Mouse (Mus musculus) lung, embryonic 16.5 days (tissue): ENCODE data around the gene E430018J23Rik. TPM values are rescaled to one million over a fixed set of nuclear protein-coding genes. Genes with fewer than 3 reads are reported as not detected.
"Not testable (repeated sequence)": the region's sequence is repeated elsewhere in the genome, so short reads cannot be mapped to it uniquely, and the experiment has no call there.

Experiments
- ATAC-seq: fragments of 200-750 bp; cut with Nextera tagmentation; 2 replicates; pipeline ENCODE4 v1.8.0; 2017; ENCODE audit warnings: low read depth, mild to moderate bottlenecking, moderate library complexity
- H3K27ac ChIP-seq: fragments of 300-500 bp; sonication (generic); 2 replicates; pipeline ENCODE4 v1.5.1; 2014; ENCODE audit warnings: mild to moderate bottlenecking, control low read depth, low read length
- H3K27me3 ChIP-seq: fragments of 300-500 bp; sonication (generic); 2 replicates; pipeline ENCODE4 v1.6.1; 2014; ENCODE audit warnings: low read depth, low read length, mixed read lengths; ENCODE audit not compliant: control insufficient read depth, insufficient read depth
- H3K36me3 ChIP-seq: fragments of 300-500 bp; sonication (generic); 2 replicates; pipeline ENCODE4 v1.6.1; 2014; ENCODE audit warnings: low read length; ENCODE audit not compliant: control insufficient read depth, insufficient read depth
- H3K4me1 ChIP-seq: fragments of 300-500 bp; sonication (generic); replicated peaks from 2 replicates; pipeline ENCODE4 v1.6.1; 2014; ENCODE audit warnings: low read length, mixed read lengths; ENCODE audit not compliant: control insufficient read depth, insufficient read depth
- H3K4me2 ChIP-seq: fragments of 300-500 bp; sonication (generic); 2 replicates; pipeline ENCODE4 v1.6.1; 2014; ENCODE audit warnings: low read depth, low read length, control low read depth
- H3K4me3 ChIP-seq: fragments of 300-500 bp; sonication (generic); 2 replicates; pipeline ENCODE4 v1.5.1; 2014; ENCODE audit warnings: mild to moderate bottlenecking, low read length, control low read depth
- H3K9ac ChIP-seq: fragments of 300-500 bp; sonication (generic); 2 replicates; pipeline ENCODE4 v1.6.1; 2014; ENCODE audit warnings: low read length, control low read depth
- H3K9me3 ChIP-seq: fragments of 300-500 bp; sonication (generic); 2 replicates; pipeline ENCODE4 v1.6.1; 2016; ENCODE audit warnings: low read length; ENCODE audit not compliant: control insufficient read depth
- WGBS: fragments of 180-500 bp; shearing (Covaris S2); extraction: QIAGEN DNeasy Blood & Tissue Kit; methylation state at CpG from one replicate; pipeline ENCODE4 v1.1.7; 2014; 5-methylcytosine and 5-hydroxymethylcytosine counted together
- polyA plus RNA-seq: library from polyadenylated mRNA; unstranded; fragments of >200 nt; fragmentation: Nextera tagmentation; extraction: Ambion mirVana; gene quantifications from 2 replicates; pipeline ENCODE4 v1.2.1, GENCODE M21; 2015

The E430018J23Rik gene
- polyA plus RNA-seq, 1 experiment from 2014 or later, result 5.7 TPM

DNA sequence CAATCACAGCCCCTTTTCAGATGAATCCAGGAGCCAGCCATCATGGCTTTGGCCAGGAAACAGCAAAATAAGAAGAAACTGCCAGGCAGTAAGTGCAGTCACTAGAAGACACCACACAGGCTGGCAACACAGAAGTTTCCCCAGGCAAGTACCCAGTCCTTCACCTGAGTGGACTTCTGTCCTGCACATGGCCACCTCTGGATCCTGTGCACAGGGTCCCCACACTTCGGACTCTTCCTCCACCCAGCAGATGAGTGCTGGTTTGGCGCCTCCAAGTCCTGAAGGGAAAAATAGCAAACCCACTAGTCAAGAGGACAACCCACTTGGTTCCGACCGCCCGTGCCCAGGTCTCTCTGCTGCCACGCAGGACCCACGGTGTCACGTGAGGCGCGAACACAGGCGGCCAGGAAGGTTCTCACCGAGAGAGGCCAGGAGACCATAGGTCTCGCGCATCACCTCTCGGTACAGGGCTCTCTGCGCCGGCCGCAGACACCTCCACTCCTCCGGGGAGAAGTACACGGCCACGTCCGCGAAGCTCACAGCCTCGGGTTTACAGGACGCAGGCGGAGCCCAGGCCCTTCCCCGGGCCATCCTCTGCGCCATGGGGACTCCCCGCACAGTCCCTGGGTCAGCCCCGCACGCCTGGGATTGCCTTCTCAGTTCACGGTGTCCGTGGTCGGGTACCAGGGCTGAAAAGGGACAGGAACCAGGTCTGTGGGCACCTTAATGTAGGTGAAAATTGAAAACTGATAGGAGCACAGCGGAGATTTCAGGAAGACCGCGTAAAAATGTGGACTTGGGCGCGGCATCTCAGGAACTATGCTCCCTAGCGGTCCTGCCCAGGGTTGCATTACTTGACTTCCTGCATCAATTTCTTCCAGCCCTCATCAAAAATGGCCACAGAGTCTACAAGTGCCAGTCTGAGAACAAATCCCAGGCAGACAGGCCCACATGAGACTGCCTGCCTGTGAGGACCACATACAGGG is 12.9 kb upstream of the E430018J23Rik start, which contains the start of gene Zfp764:
Gene Zfp764, minus strand, starts transcription at position 821 of the 986 bp plus-strand sequence.
- Histone ChIP-seq H3K9ac (peak within 1 kb of the TSS; percentile 88), H3K4me2 (peak within 1 kb of the TSS; percentile 89), H3K4me3 (peak within 1 kb of the TSS; percentile 70), H3K27ac (peak within 1 kb of the TSS; percentile 76)
- not testable (repeated sequence) for H3K9me3 ChIP-seq, H3K36me3 ChIP-seq, H3K27me3 ChIP-seq, H3K4me1 ChIP-seq
- 6% methylated on average over 38 of the region's 40 CpGs for WGBS
- peak; percentile 90 for ATAC-seq

DNA sequence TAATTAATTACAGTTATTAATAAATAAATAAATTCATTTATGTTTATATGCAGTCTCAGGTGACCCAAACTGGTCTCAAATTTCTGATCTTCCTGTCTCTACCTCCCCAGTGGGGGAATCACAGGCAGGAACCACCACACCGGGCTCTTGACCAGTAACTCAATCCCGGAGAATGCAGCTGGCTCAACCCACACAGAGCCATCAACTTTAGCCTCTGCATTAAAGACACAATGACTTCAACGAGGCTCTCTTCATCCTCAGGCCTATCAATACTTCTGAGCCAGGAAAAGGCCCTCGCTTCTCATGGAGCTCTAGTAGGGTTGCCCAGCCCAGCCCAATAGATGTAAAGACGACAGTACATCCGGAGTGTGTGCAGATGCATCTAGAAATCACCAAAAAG is 10.7 kb upstream of the E430018J23Rik start:
- H3K4me3 ChIP-seq, H3K27ac ChIP-seq, H3K9ac ChIP-seq, H3K4me1 ChIP-seq, H3K27me3 ChIP-seq, ATAC-seq, H3K36me3 ChIP-seq, H3K9me3 ChIP-seq, H3K4me2 ChIP-seq: not testable (repeated sequence)
- WGBS, result 94% methylated on average over 6 of the region's 6 CpGs

DNA sequence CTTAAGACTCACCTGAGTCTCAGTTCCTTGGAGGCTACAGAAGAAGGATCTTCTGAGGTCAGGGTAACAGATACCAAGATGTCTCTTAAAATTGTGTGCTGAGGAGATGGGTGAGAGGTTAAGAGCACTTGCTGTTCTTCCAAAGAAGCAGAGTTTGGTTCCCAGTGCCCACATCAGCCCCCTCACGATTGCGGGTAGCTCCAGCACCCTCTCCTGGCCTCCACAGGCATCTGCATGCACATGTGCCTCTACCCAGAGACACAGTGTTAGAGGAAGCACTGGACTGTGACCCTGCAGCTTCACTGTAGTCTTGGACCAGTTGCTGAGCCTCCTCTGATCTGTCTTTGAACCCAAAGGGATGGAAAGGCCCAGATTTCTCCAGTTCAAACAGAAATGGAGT is 9.6 kb upstream of the E430018J23Rik start:
- Histone ChIP-seq H3K27me3 (no peaks in the 10 kb centered on the region), H3K4me2 (no peak overlapping the region), H3K4me3 (no peak overlapping the region), H3K4me1 (0 out of 2 replicates have a peak, but pooled peaks cover 2% of the 10 kb centered on the region), H3K9me3 (no peaks in the 10 kb centered on the region), H3K9ac (no peak overlapping the region), H3K36me3 (peaks cover 3% of the 10 kb centered on the region; the same call in 1 of the 2 replicates), H3K27ac (no peak overlapping the region)
- WGBS, result 54% methylated on average over 2 of the region's 2 CpGs
- no peak for ATAC-seq

DNA sequence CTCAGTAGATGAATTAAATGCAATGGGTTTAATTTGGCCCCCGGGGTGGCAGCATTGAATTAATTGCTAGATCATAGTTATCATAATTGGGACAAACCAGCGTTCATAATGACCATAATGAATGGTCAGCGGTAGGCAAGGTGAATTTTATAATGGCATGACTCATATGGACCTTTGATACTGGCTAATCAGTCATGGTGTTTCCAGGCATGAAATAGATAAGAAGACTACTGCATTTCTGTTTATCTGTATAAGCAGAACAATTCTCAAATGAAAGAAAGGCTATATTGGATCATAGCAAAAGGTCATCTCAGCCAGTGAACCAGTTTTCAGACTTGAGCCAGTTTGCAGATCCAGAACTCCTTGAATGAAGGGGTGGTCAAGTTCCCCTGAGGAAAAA is 6.9 kb upstream of the E430018J23Rik start:
- no peak overlapping the region for H3K4me3 ChIP-seq
- H3K9ac ChIP-seq, result no peak overlapping the region
- no peak overlapping the region for H3K27ac ChIP-seq
- ATAC-seq, result no peak
- no peaks in the 10 kb centered on the region; the same call in 1 of the 2 replicates for H3K27me3 ChIP-seq
- H3K4me1 ChIP-seq, result no peaks in the 10 kb centered on the region
- H3K4me2 ChIP-seq, result no peak overlapping the region
- no peaks in the 10 kb centered on the region for H3K9me3 ChIP-seq
- H3K36me3 ChIP-seq, result peaks cover 3% of the 10 kb centered on the region; the same call in 1 of the 2 replicates
- 55% methylated on average over 3 of the region's 3 CpGs for WGBS

DNA sequence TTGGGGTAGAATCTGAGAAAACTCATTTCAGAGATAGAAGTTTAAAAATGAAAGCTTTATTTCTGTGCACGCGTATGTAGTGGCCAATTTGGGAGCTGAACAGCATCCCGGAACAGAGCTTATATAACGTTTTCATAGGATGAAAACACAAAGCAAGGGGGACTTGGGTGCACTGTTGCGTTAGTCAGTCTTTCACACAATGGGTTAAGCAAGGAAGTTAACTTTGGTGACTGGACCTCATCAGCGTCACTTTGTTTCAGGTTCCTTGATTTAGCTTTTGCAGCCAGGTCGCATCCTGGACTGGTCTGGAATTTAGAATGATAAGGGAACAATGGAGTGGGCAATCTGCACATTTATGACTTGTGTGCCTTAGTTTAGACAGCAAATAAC is 510 bp upstream of the E430018J23Rik start:
- no peak for ATAC-seq
- Histone ChIP-seq H3K4me2 (peak overlapping the region; percentile 76), H3K36me3 (peaks cover 7% of the 10 kb centered on the region), H3K9ac (peak overlapping the region; percentile 64), H3K9me3 (no peaks in the 10 kb centered on the region), H3K27ac (peak overlapping the region; percentile 14), H3K27me3 (no peaks in the 10 kb centered on the region; the same call in 1 of the 2 replicates), H3K4me1 (peaks cover 8% of the 10 kb centered on the region), H3K4me3 (peak overlapping the region; percentile 66)
- 10% methylated on average over 7 of the region's 7 CpGs for WGBS

DNA sequence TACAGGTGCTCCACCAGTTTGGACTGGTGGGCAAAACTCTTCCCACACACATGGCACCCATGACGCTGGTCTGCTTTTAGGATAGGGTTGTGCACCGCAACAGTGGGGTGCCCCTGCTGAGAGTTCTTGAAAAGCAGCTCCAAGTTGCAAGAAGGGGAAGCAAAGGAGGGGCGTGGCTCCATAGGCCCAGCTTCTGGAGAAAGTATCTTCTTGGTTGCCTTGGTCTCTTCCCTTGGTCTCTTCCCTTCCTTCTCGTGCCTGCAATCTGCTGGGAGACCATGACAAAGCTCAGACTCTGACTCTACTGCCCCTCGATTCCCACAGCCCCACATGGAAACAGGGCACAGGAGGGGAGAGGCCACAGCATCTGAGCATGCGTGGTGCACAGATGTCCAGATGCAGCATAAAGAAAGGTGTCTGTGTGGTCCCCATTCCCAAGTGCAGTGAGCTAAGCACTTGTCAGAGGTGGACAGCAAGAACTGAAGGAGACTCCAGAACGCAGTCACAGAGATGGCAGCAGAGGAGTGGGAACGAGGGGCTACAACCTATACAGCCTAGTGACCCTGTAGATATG is 1.1 kb downstream of the E430018J23Rik start:
- Histone ChIP-seq H3K36me3 (peaks cover 7% of the 10 kb centered on the region), H3K4me3 (peak overlapping the region; percentile 66), H3K27ac (no peak overlapping the region), H3K4me2 (peak overlapping the region; percentile 76), H3K27me3 (no peaks in the 10 kb centered on the region; the same call in 1 of the 2 replicates), H3K4me1 (peaks cover 8% of the 10 kb centered on the region), H3K9ac (peak overlapping the region; percentile 82; the same call in 1 of the 2 replicates), H3K9me3 (no peaks in the 10 kb centered on the region)
- ATAC-seq, result no peak
- 71% methylated on average over 8 of the region's 8 CpGs for WGBS

DNA sequence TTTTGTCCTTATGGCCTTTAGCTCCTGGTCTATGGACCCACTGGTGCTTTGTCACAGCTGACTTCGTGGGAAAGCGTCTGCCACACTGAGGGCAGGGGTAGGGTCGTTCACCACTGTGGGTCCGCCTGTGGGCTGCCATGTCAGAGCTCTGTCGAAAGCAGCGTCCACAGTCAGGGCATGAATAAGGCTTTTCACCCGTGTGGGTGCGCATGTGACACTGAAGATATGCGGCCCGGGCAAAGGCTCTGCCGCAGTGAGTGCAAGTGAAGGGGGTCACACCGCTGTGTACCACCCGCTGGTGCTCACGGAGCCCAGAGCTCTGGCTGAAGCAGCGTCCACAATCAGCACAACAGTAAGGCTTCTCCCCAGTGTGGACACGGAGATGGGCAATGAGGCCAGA is 1.9 kb downstream of the E430018J23Rik start:
- Histone ChIP-seq H3K27me3 (no peaks in the 10 kb centered on the region; the same call in 1 of the 2 replicates), H3K4me3 (no peak overlapping the region), H3K9ac (no peak overlapping the region), H3K36me3 (peaks cover 7% of the 10 kb centered on the region), H3K27ac (no peak overlapping the region), H3K4me1 (peaks cover 8% of the 10 kb centered on the region), H3K4me2 (no peak overlapping the region), H3K9me3 (no peaks in the 10 kb centered on the region)
- no peak for ATAC-seq
- 94% methylated on average over 16 of the region's 16 CpGs for WGBS

DNA sequence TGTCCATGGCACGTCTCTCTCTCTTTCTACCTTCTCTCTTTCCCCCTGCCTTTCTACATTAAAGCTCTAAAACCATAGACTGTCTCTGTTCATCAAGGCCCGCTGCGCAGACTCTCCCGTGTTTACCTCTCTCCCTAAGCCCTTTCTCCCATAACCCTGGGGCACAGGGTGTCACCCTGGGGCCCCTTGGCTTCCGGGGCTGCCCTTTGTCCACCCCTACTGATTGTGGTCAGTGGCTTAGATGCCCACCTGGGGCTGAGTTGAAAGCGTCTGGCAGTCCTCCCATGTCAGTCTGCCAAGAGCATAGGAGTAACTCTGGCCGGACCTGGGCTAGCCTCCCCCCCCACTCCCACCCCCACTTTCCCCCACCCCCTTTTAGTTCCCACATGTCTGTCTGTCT is 3.1 kb downstream of the E430018J23Rik start:
- Histone ChIP-seq H3K9ac (no peak overlapping the region), H3K27me3 (no peaks in the 10 kb centered on the region), H3K27ac (no peak overlapping the region), H3K4me3 (no peak overlapping the region), H3K4me2 (no peak overlapping the region), H3K4me1 (peaks cover 8% of the 10 kb centered on the region), H3K36me3 (peaks cover 7% of the 10 kb centered on the region), H3K9me3 (no peaks in the 10 kb centered on the region)
- no peak for ATAC-seq
- 73% methylated on average over 7 of the region's 7 CpGs for WGBS

DNA sequence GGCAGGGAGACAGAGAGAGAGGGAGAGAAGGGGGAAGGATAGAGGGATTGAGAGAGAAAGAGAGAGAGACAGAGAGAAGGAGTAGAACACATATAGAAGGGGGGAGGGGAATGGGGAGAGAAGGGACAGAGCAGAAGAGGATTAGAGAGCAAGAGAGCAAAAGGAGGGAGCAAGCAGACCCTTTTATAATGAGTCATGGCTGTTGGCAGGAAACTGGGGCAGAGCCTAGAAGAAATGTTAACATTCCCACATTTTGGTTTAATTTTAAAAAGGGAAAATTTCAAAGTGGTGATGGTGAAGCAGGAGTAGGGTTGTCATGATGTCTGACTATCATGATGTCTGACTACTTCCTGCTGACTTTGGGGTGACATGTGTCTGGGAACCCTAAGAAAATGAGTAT is 5.2 kb downstream of the E430018J23Rik start:
- H3K4me3 ChIP-seq, H3K27ac ChIP-seq, H3K4me1 ChIP-seq, ATAC-seq, H3K9ac ChIP-seq, H3K9me3 ChIP-seq, H3K4me2 ChIP-seq, H3K27me3 ChIP-seq: not testable (repeated sequence)
- H3K36me3 ChIP-seq, result peaks cover 15% of the 10 kb centered on the region
